Comparison of ENCODE assay signal across 8 mouse cellular contexts in the genomic region with DNA sequence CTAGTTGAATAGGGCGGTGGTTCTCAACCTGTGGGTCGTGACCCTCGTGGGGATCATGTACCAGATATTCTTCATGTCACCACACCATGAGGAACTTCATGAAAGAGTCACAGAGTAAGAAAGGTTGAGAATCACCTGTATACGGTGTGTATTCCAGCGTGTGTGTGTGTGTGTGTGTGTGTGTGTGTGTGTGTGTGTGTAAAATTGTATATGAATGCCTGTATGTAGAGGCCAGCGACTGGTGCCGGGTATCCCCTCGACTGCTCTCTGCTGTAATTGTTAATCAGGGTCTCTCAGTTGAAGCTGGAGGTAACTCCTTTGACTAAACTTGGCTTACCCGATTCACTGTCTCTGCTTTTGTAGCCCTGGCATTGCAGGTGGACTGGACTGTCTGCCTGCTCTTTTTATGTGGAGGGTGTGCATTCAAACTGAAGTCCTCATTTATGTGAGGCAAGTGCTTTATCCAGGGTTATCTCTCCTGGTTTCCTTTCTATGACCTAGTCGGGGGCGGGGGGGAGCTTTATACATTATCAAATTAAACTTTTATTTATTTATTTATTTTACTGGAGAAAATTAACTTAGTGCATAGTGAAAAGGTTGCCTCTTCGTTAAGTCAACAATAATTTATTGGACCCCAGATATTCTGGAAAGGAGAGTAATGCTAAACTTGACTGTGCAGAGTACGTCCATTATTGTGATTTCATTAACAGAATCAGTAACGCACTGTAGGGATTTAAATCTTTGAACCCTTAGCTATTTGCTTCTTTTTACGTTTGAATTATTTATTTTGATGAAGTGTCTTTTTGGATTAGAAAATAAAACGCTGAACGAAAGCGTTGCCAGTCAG. TPM values are rescaled to one million over a fixed set of nuclear protein-coding genes. Genes with fewer than 3 reads are reported as not detected.
DNase-seq lines count a peak whose midpoint lies in the region; ATAC-seq lines count a peak whose summit lies in the region.

No protein-coding gene starts in this region.

- H3K36me3 ChIP-seq in heart, embryonic 14.5 days (ENCODE audit: control insufficient read depth, insufficient read depth, low read length), result no peaks in the 10 kb centered on the region
- no peaks in the 10 kb centered on the region for H3K36me3 ChIP-seq in hindbrain, embryonic 12.5 days
- H3K36me3 ChIP-seq in midbrain, embryonic 11.5 days (ENCODE audit: control insufficient read depth, insufficient read depth, low read length), result no peaks in the 10 kb centered on the region

- no peaks in the 10 kb centered on the region for H3K27me3 ChIP-seq in heart, embryonic 14.5 days (ENCODE audit: control insufficient read depth, insufficient read depth, low read length)
- H3K27me3 ChIP-seq in hindbrain, embryonic 12.5 days, result no peaks in the 10 kb centered on the region
- H3K27me3 ChIP-seq in midbrain, embryonic 11.5 days (ENCODE audit: control insufficient read depth, insufficient read depth, low read length), result no peaks in the 10 kb centered on the region

- no peak for ATAC-seq in heart, embryonic 14.5 days (ENCODE audit: insufficient number of reproducible peaks, insufficient read depth, low FRiP score, low read depth)
- ATAC-seq in hindbrain, embryonic 12.5 days (ENCODE audit: low FRiP score), result peak; percentile 64
- ATAC-seq in midbrain, embryonic 11.5 days (ENCODE audit: low FRiP score), result peak; percentile 44
- no peak for ATAC-seq in monocyte, adult 5-6 weeks (replicated peaks; ENCODE audit: insufficient number of reproducible peaks, low FRiP score, low TSS enrichment, poor library complexity, severe bottlenecking)

- H3K4me1 ChIP-seq in heart, embryonic 14.5 days (ENCODE audit: control insufficient read depth in 2 of 2, insufficient read depth in 2 of 2, low read length in 2 of 2), result peaks cover 0 to 2% of the 10 kb centered on the region in 2 experiments; a peak in 2 of 4 replicates
- H3K4me1 ChIP-seq in hindbrain, embryonic 12.5 days, result peaks cover 14% of the 10 kb centered on the region; the same call in 1 of the 2 replicates
- H3K4me1 ChIP-seq in midbrain, embryonic 11.5 days (ENCODE audit: control insufficient read depth, insufficient read depth, low read length), result peaks cover 2% of the 10 kb centered on the region; the same call in 1 of the 2 replicates

- DNase-seq in heart, adult 8-10 months (ENCODE audit: low spot score), result no peak
- peak; percentile 29 to 48 for DNase-seq in cerebellum, postnatal 14 days
- no peak for DNase-seq in midbrain, embryonic 11.5 days (ENCODE audit: low spot score, missing footprints)
- DNase-seq in urinary bladder, adult 18-20 months (ENCODE audit: low spot score in 2 of 2), result no peak
- DNase-seq in thymus, postnatal 0 days (ENCODE audit: low spot score), result no peak

- peak overlapping the region; percentile 52 for H3K9ac ChIP-seq in heart, embryonic 14.5 days (ENCODE audit: low read length)
- no peak overlapping the region for H3K9ac ChIP-seq in hindbrain, embryonic 12.5 days
- 0 out of 2 replicates have a peak overlapping the region, but pooled peaks have one; percentile 17 for H3K9ac ChIP-seq in midbrain, embryonic 11.5 days (ENCODE audit: low read length)

- H3K4me2 ChIP-seq in heart, embryonic 14.5 days (ENCODE audit: low read length), result peak overlapping the region; percentile 67
- H3K4me2 ChIP-seq in hindbrain, embryonic 12.5 days (replicated peaks), result peak overlapping the region; percentile 57
- peak overlapping the region; percentile 35 for H3K4me2 ChIP-seq in midbrain, embryonic 11.5 days

- H3K4me3 ChIP-seq in heart, embryonic 14.5 days (ENCODE audit: control insufficient read depth in 1 of 2, insufficient read depth in 1 of 2, low read depth in 1 of 2, low read length in 2 of 2), result peak overlapping the region; percentile 38 to 50
- peak overlapping the region; percentile 26 for H3K4me3 ChIP-seq in hindbrain, embryonic 12.5 days
- peak overlapping the region; percentile 13; the same call in 1 of the 2 replicates for H3K4me3 ChIP-seq in midbrain, embryonic 11.5 days (ENCODE audit: low read depth, low read length)

- H3K27ac ChIP-seq in heart, embryonic 14.5 days (replicated peaks in 1 of 2; ENCODE audit: control insufficient read depth in 1 of 2, insufficient read depth in 1 of 2, low read depth in 2 of 2, low read length in 2 of 2), result no peak overlapping the region
- H3K27ac ChIP-seq in hindbrain, embryonic 12.5 days, result peak overlapping the region; percentile 35; the same call in 1 of the 2 replicates
- H3K27ac ChIP-seq in midbrain, embryonic 11.5 days (ENCODE audit: low read depth, low read length), result no peak overlapping the region

- no peaks in the 10 kb centered on the region for H3K9me3 ChIP-seq in heart, embryonic 14.5 days (ENCODE audit: control insufficient read depth, low read length)
- H3K9me3 ChIP-seq in hindbrain, embryonic 12.5 days (replicated peaks), result no peaks in the 10 kb centered on the region
- no peaks in the 10 kb centered on the region for H3K9me3 ChIP-seq in midbrain, embryonic 11.5 days (ENCODE audit: control insufficient read depth, low read length)

- 53% methylated on average over 18 of the region's 18 CpGs for WGBS in heart, embryonic 14.5 days
- WGBS in hindbrain, embryonic 12.5 days, result 56% methylated on average over 18 of the region's 18 CpGs
- WGBS in midbrain, embryonic 11.5 days, result 56% methylated on average over 18 of the region's 18 CpGs

RNA-seq across cellular contexts. Expression of gene Scn2a, which starts 47.2 kb away (rescaled TPM):
- polyA plus RNA-seq in heart, embryonic 14.5 days (2014; fragmentation: Nextera tagmentation; extraction: Ambion mirVana), result 0.93 and 1.4 TPM in 2 replicates
- total RNA-seq in heart, adult 8-10 months (2022), result under 1 TPM; 0.33 to 0.60 (median 0.47) TPM
- 18.2 and 21.3 TPM in 2 replicates for polyA plus RNA-seq in hindbrain, embryonic 12.5 days (2016; fragmentation: Nextera tagmentation; extraction: Ambion mirVana)
- 8.9 and 9.5 TPM in 2 replicates for polyA plus RNA-seq in midbrain, embryonic 11.5 days (2014; fragmentation: Nextera tagmentation; extraction: Ambion mirVana)
- 0.19 and 0.35 TPM in 2 replicates for polyA plus RNA-seq in thymus, postnatal 0 days (2015; fragmentation: Nextera tagmentation; extraction: Ambion mirVana)
- total RNA-seq in monocyte, adult 5-6 weeks (2017), result not detected in 3 replicates

Comparison
In these comparisons a context has a peak if more than half of its experiments do, and no peak if none do; other contexts are left out.
1. ATAC-seq: peak in hindbrain, embryonic 12.5 days (single experiment) and midbrain, embryonic 11.5 days (single experiment); none in heart, embryonic 14.5 days (single experiment) and monocyte, adult 5-6 weeks (single experiment).
2. DNase-seq: peak in cerebellum, postnatal 14 days (2 of 2); none in heart, adult 8-10 months (single experiment), midbrain, embryonic 11.5 days (single experiment), urinary bladder, adult 18-20 months (0 of 2) and thymus, postnatal 0 days (single experiment).
3. Peak in every context shown above with its lines, with median percentiles within 50 percentile points of each other: H3K4me2 ChIP-seq and H3K4me3 ChIP-seq.